Mouse (Mus musculus): ENCODE results near the gene Rmdn2. TPM values are rescaled to one million over a fixed set of nuclear protein-coding genes. Genes with fewer than 3 reads are reported as not detected.
A peak's percentile ranks its signal among the peaks of the same experiment; 100 is the strongest.

The Rmdn2 gene
- polyA plus RNA-seq, 1 experiment from 2014 or later, result 13.3 TPM

GRCm38 (mm10) chr17:79713643-79714367 lies 102.1 kb downstream of the Rmdn2 start:
- no peak overlapping the region for H3K27ac ChIP-seq (ENCODE audit: low read depth)
- H3K9ac ChIP-seq, result peak overlapping the region; percentile 46
- DNase-seq, result peak; percentile 72
- no peaks in the 10 kb centered on the region for H3K36me3 ChIP-seq (ENCODE audit: insufficient read depth)
- no peaks in the 10 kb centered on the region for H3K9me3 ChIP-seq (ENCODE audit: low read depth, low read length)
- TF ChIP-seq CTCF (IDR thresholded peaks at IDR 0.05; ENCODE audit: low read depth), result no peak
- H3K4me2 ChIP-seq, result peak overlapping the region; percentile 91
- H3K27me3 ChIP-seq (ENCODE audit: insufficient read depth, low read length), result peaks cover 45% of the 10 kb centered on the region
- peak overlapping the region; percentile 47 for H3K4me3 ChIP-seq (ENCODE audit: low read depth, low read length)
- ATAC-seq (ENCODE audit: insufficient read depth), result peak; percentile 32; the same call in 1 of the 2 replicates
- H3K4me1 ChIP-seq (ENCODE audit: insufficient read depth), result peaks cover 22% of the 10 kb centered on the region; the same call in 1 of the 2 replicates
- under 1% methylated on average over 63 of the region's 63 CpGs for WGBS

- Histone ChIP-seq H3K27ac (ENCODE audit: low read depth) (no peak overlapping the region), H3K36me3 (ENCODE audit: insufficient read depth) (no peaks in the 10 kb centered on the region), H3K27me3 (ENCODE audit: insufficient read depth, low read length) (peaks cover 45% of the 10 kb centered on the region), H3K9me3 (ENCODE audit: low read depth, low read length) (no peaks in the 10 kb centered on the region), H3K9ac (peak overlapping the region; percentile 46), H3K4me3 (ENCODE audit: low read depth, low read length) (peak overlapping the region; percentile 47), H3K4me1 (ENCODE audit: insufficient read depth) (peaks cover 22% of the 10 kb centered on the region; the same call in 1 of the 2 replicates), H3K4me2 (peak overlapping the region; percentile 91)
- no peak for ATAC-seq (ENCODE audit: insufficient read depth)
- no peak for DNase-seq
- no peak for TF ChIP-seq CTCF (IDR thresholded peaks at IDR 0.05; ENCODE audit: low read depth)
- WGBS, result under 1% methylated on average over 16 of the region's 16 CpGs
These were observed 102.8 kb downstream of the Rmdn2 start for GRCm38 (mm10) chr17:79714368-79714895.

- Histone ChIP-seq H3K4me1 (ENCODE audit: insufficient read depth) (peaks cover 22% of the 10 kb centered on the region; the same call in 1 of the 2 replicates), H3K9me3 (ENCODE audit: low read depth, low read length) (no peaks in the 10 kb centered on the region), H3K27ac (ENCODE audit: low read depth) (no peak within 1 kb of the TSS), H3K4me2 (peak within 1 kb of the TSS; percentile 91), H3K27me3 (ENCODE audit: insufficient read depth, low read length) (peaks cover 45% of the 10 kb centered on the region), H3K36me3 (ENCODE audit: insufficient read depth) (no peaks in the 10 kb centered on the region), H3K9ac (peak within 1 kb of the TSS; percentile 46), H3K4me3 (ENCODE audit: low read depth, low read length) (peak within 1 kb of the TSS; percentile 47)
- DNase-seq (peak; percentile 29), ATAC-seq (ENCODE audit: insufficient read depth) (peak; percentile 30)
- WGBS, result under 1% methylated on average over 31 of the region's 31 CpGs
- TF ChIP-seq CTCF (IDR thresholded peaks at IDR 0.05; ENCODE audit: low read depth), result no peak
These were observed 103.4 kb downstream of the Rmdn2 start, which contains the start of gene Cyp1b1 for GRCm38 (mm10) chr17:79714931-79715637. TSS of gene Cyp1b1 (minus strand) at chr17:79715061.

- Histone ChIP-seq H3K4me1 (ENCODE audit: insufficient read depth) (peaks cover 22% of the 10 kb centered on the region; the same call in 1 of the 2 replicates), H3K4me3 (ENCODE audit: low read depth, low read length) (peak overlapping the region; percentile 47), H3K4me2 (peak overlapping the region; percentile 91), H3K27ac (ENCODE audit: low read depth) (no peak overlapping the region), H3K36me3 (ENCODE audit: insufficient read depth) (no peaks in the 10 kb centered on the region), H3K9me3 (ENCODE audit: low read depth, low read length) (no peaks in the 10 kb centered on the region), H3K9ac (peak overlapping the region; percentile 31), H3K27me3 (ENCODE audit: insufficient read depth, low read length) (peaks cover 45% of the 10 kb centered on the region)
- ATAC-seq (ENCODE audit: insufficient read depth) (peak; percentile 85), DNase-seq (peak; percentile 96)
- peak; percentile 93 for TF ChIP-seq CTCF (IDR thresholded peaks at IDR 0.05; ENCODE audit: low read depth)
- WGBS, result under 1% methylated on average over 42 of the region's 42 CpGs
These were observed 104.0 kb downstream of the Rmdn2 start for GRCm38 (mm10) chr17:79715649-79716143.

GRCm38 (mm10) chr17:79720681-79721080 lies 109.0 kb downstream of the Rmdn2 start:
- ATAC-seq (ENCODE audit: insufficient read depth), result no peak
- Histone ChIP-seq H3K9ac (no peak overlapping the region), H3K9me3 (ENCODE audit: low read depth, low read length) (no peaks in the 10 kb centered on the region), H3K36me3 (ENCODE audit: insufficient read depth) (no peaks in the 10 kb centered on the region), H3K4me3 (ENCODE audit: low read depth, low read length) (no peak overlapping the region), H3K27me3 (ENCODE audit: insufficient read depth, low read length) (peaks cover 4% of the 10 kb centered on the region; the same call in 1 of the 2 replicates), H3K4me1 (ENCODE audit: insufficient read depth) (no peaks in the 10 kb centered on the region), H3K27ac (ENCODE audit: low read depth) (no peak overlapping the region), H3K4me2 (no peak overlapping the region)
- 53% methylated on average over 7 of the region's 7 CpGs for WGBS
- no peak for DNase-seq
- no peak for TF ChIP-seq CTCF (IDR thresholded peaks at IDR 0.05; ENCODE audit: low read depth)

- Histone ChIP-seq H3K27me3 (ENCODE audit: insufficient read depth, low read length) (no peaks in the 10 kb centered on the region), H3K27ac (ENCODE audit: low read depth) (no peak overlapping the region), H3K9ac (no peak overlapping the region), H3K4me3 (ENCODE audit: low read depth, low read length) (no peak overlapping the region), H3K4me1 (ENCODE audit: insufficient read depth) (peaks cover 11% of the 10 kb centered on the region; the same call in 1 of the 2 replicates), H3K36me3 (ENCODE audit: insufficient read depth) (no peaks in the 10 kb centered on the region), H3K4me2 (no peak overlapping the region), H3K9me3 (ENCODE audit: low read depth, low read length) (no peaks in the 10 kb centered on the region)
- 68% methylated on average over 5 of the region's 5 CpGs for WGBS
- TF ChIP-seq CTCF (IDR thresholded peaks at IDR 0.05; ENCODE audit: low read depth), result no peak
- DNase-seq (no peak), ATAC-seq (ENCODE audit: insufficient read depth) (no peak)
These were observed 115.0 kb downstream of the Rmdn2 start for GRCm38 (mm10) chr17:79726613-79727012.
